Mouse (Mus musculus): Measurements from ENCODE around the gene Vat1. TPM values are rescaled to one million over a fixed set of nuclear protein-coding genes. Genes with fewer than 3 reads are reported as not detected.
"Not testable (repeated sequence)": the region's sequence is repeated elsewhere in the genome, so short reads cannot be mapped to it uniquely, and the experiment has no call there.

Vat1 gene
- polyA plus RNA-seq, 1 experiment from 2014 or later, result 37.5 TPM

GRCm38 (mm10) chr11:101450394-101450793 lies 15.6 kb downstream of the Vat1 start:
- Histone ChIP-seq H3K9me3 (replicated peaks) (no peaks in the 10 kb centered on the region), H3K4me3 (replicated peaks) (no peak overlapping the region), H3K27me3 (no peaks in the 10 kb centered on the region), H3K27ac (no peak overlapping the region), H3K4me1 (peaks cover 34% of the 10 kb centered on the region), H3K4me2 (no peak overlapping the region), H3K36me3 (peaks cover 12% of the 10 kb centered on the region), H3K9ac (no peak overlapping the region)
- no peak for ATAC-seq (replicated peaks; ENCODE audit: low FRiP score)
- 86% methylated on average over 3 of the region's 3 CpGs for WGBS

GRCm38 (mm10) chr11:101449596-101449995 lies 16.4 kb downstream of the Vat1 start:
- not testable (repeated sequence) for H3K9me3 ChIP-seq (replicated peaks); H3K27me3 ChIP-seq; H3K4me2 ChIP-seq; H3K27ac ChIP-seq; H3K4me3 ChIP-seq (replicated peaks); ATAC-seq (replicated peaks; ENCODE audit: low FRiP score); H3K9ac ChIP-seq
- Histone ChIP-seq H3K36me3 (peaks cover 20% of the 10 kb centered on the region), H3K4me1 (peaks cover 32% of the 10 kb centered on the region)
- WGBS, result 82% methylated on average over 4 of the region's 4 CpGs

- peak overlapping the region; percentile 53 for H3K4me2 ChIP-seq
- peak overlapping the region; percentile 23; the same call in 1 of the 2 replicates for H3K9ac ChIP-seq
- ATAC-seq (replicated peaks; ENCODE audit: low FRiP score), result no peak
- no peaks in the 10 kb centered on the region for H3K9me3 ChIP-seq (replicated peaks)
- no peaks in the 10 kb centered on the region for H3K27me3 ChIP-seq
- H3K4me1 ChIP-seq, result peaks cover 32% of the 10 kb centered on the region
- H3K36me3 ChIP-seq, result peaks cover 27% of the 10 kb centered on the region
- H3K4me3 ChIP-seq (replicated peaks), result peak overlapping the region; percentile 45
- WGBS, result 84% methylated on average over 4 of the region's 4 CpGs
- peak overlapping the region; percentile 59 for H3K27ac ChIP-seq
These were observed 17.1 kb downstream of the Vat1 start for GRCm38 (mm10) chr11:101448899-101449298.

GRCm38 (mm10) chr11:101448274-101448746 lies 17.7 kb downstream of the Vat1 start, which contains the start of gene Ifi35:
Gene Ifi35 (plus strand): TSS chr11:101448407.
- Histone ChIP-seq H3K4me1 (peaks cover 37% of the 10 kb centered on the region), H3K27ac (peak within 1 kb of the TSS; percentile 59), H3K4me3 (replicated peaks) (peak within 1 kb of the TSS; percentile 45), H3K4me2 (peak within 1 kb of the TSS; percentile 53), H3K27me3 (no peaks in the 10 kb centered on the region), H3K36me3 (peaks cover 33% of the 10 kb centered on the region), H3K9me3 (replicated peaks) (no peaks in the 10 kb centered on the region), H3K9ac (peak within 1 kb of the TSS; percentile 23)
- WGBS, result 20% methylated on average over 10 of the region's 10 CpGs
- peak; percentile 78 for ATAC-seq (replicated peaks; ENCODE audit: low FRiP score)

GRCm38 (mm10) chr11:101447786-101448185 lies 18.2 kb downstream of the Vat1 start:
- Histone ChIP-seq H3K4me1 (peaks cover 41% of the 10 kb centered on the region), H3K27me3 (no peaks in the 10 kb centered on the region), H3K4me2 (peak overlapping the region; percentile 53), H3K27ac (peak overlapping the region; percentile 59), H3K9ac (peak overlapping the region; percentile 23; the same call in 1 of the 2 replicates), H3K9me3 (replicated peaks) (no peaks in the 10 kb centered on the region), H3K36me3 (peaks cover 34% of the 10 kb centered on the region), H3K4me3 (replicated peaks) (peak overlapping the region; percentile 45; the same call in 1 of the 2 replicates)
- 76% methylated on average over 5 of the region's 5 CpGs for whole genome bisulfite sequencing
- no peak for ATAC-seq (replicated peaks; ENCODE audit: low FRiP score)

- not testable (repeated sequence) for H3K9ac ChIP-seq; H3K9me3 ChIP-seq (replicated peaks); ATAC-seq (replicated peaks; ENCODE audit: low FRiP score); H3K4me2 ChIP-seq; H3K27me3 ChIP-seq; H3K4me3 ChIP-seq (replicated peaks); H3K27ac ChIP-seq
- 89% methylated on average over 8 of the region's 8 CpGs for WGBS
- Histone ChIP-seq H3K36me3 (peaks cover 34% of the 10 kb centered on the region), H3K4me1 (peaks cover 38% of the 10 kb centered on the region)
These were observed 19.2 kb downstream of the Vat1 start for GRCm38 (mm10) chr11:101446860-101447259.

- H3K27me3 ChIP-seq, result no peaks in the 10 kb centered on the region
- H3K9me3 ChIP-seq (replicated peaks), result no peaks in the 10 kb centered on the region
- peaks cover 34% of the 10 kb centered on the region for H3K36me3 ChIP-seq
- H3K27ac ChIP-seq, result 0 out of 2 replicates have a peak overlapping the region, but pooled peaks have one; percentile 4
- WGBS, result 69% methylated on average over 1 of the region's 1 CpGs
- H3K9ac ChIP-seq, result no peak overlapping the region
- no peak overlapping the region for H3K4me3 ChIP-seq (replicated peaks)
- no peak for ATAC-seq (replicated peaks; ENCODE audit: low FRiP score)
- H3K4me2 ChIP-seq, result no peak overlapping the region
- H3K4me1 ChIP-seq, result peaks cover 38% of the 10 kb centered on the region
These were observed 19.7 kb downstream of the Vat1 start for GRCm38 (mm10) chr11:101446319-101446718.

GRCm38 (mm10) chr11:101442760-101443159 lies 23.3 kb downstream of the Vat1 start:
- peaks cover 34% of the 10 kb centered on the region for H3K36me3 ChIP-seq
- peak overlapping the region; percentile 93 for H3K27ac ChIP-seq
- H3K4me3 ChIP-seq (replicated peaks), result peak overlapping the region; percentile 87
- no peaks in the 10 kb centered on the region for H3K27me3 ChIP-seq
- no peaks in the 10 kb centered on the region for H3K9me3 ChIP-seq (replicated peaks)
- H3K9ac ChIP-seq, result peak overlapping the region; percentile 89
- peak overlapping the region; percentile 81 for H3K4me2 ChIP-seq
- ATAC-seq (replicated peaks; ENCODE audit: low FRiP score), result no peak
- peaks cover 26% of the 10 kb centered on the region for H3K4me1 ChIP-seq
- under 1% methylated on average over 14 of the region's 14 CpGs for WGBS

GRCm38 (mm10) chr11:101442127-101442693 lies 23.8 kb downstream of the Vat1 start, which contains the start of gene Rpl27:
Gene Rpl27 (plus strand): TSS chr11:101442298.
- peak within 1 kb of the TSS; percentile 89 for H3K9ac ChIP-seq
- peaks cover 34% of the 10 kb centered on the region for H3K36me3 ChIP-seq
- H3K27ac ChIP-seq, result peak within 1 kb of the TSS; percentile 93
- peak; percentile 98 for ATAC-seq (replicated peaks; ENCODE audit: low FRiP score)
- no peaks in the 10 kb centered on the region for H3K9me3 ChIP-seq (replicated peaks)
- WGBS, result 0% methylated on average over 42 of the region's 42 CpGs
- peak within 1 kb of the TSS; percentile 81 for H3K4me2 ChIP-seq
- H3K27me3 ChIP-seq, result no peaks in the 10 kb centered on the region
- peaks cover 21% of the 10 kb centered on the region for H3K4me1 ChIP-seq
- peak within 1 kb of the TSS; percentile 87 for H3K4me3 ChIP-seq (replicated peaks)

- H3K27me3 ChIP-seq; H3K9me3 ChIP-seq (replicated peaks); H3K9ac ChIP-seq; ATAC-seq (replicated peaks; ENCODE audit: low FRiP score); H3K27ac ChIP-seq: not testable (repeated sequence)
- H3K4me1 ChIP-seq, result peaks cover 21% of the 10 kb centered on the region
- H3K4me2 ChIP-seq, result peak overlapping the region; percentile 60
- 40% methylated on average over 15 of the region's 15 CpGs for WGBS
- peaks cover 30% of the 10 kb centered on the region for H3K36me3 ChIP-seq
- H3K4me3 ChIP-seq (replicated peaks), result peak overlapping the region; percentile 87
These were observed 24.4 kb downstream of the Vat1 start for GRCm38 (mm10) chr11:101441450-101442126.

GRCm38 (mm10) chr11:101438006-101438405 lies 28.0 kb downstream of the Vat1 start:
- H3K4me2 ChIP-seq; H3K4me1 ChIP-seq; H3K27me3 ChIP-seq; ATAC-seq (replicated peaks; ENCODE audit: low FRiP score); H3K27ac ChIP-seq; H3K9me3 ChIP-seq (replicated peaks); H3K4me3 ChIP-seq (replicated peaks); H3K9ac ChIP-seq: not testable (repeated sequence)
- 47% methylated on average over 3 of the region's 3 CpGs for WGBS
- H3K36me3 ChIP-seq, result peaks cover 31% of the 10 kb centered on the region

GRCm38 (mm10) chr11:101436916-101437315 lies 29.1 kb downstream of the Vat1 start:
- H3K36me3 ChIP-seq, result peaks cover 40% of the 10 kb centered on the region
- 0 out of 2 replicates have a peak, but pooled peaks cover 4% of the 10 kb centered on the region for H3K4me1 ChIP-seq
- ATAC-seq (replicated peaks; ENCODE audit: low FRiP score), result no peak
- H3K9ac ChIP-seq, result no peak overlapping the region
- H3K27me3 ChIP-seq, result no peaks in the 10 kb centered on the region
- WGBS, result 90% methylated on average over 4 of the region's 4 CpGs
- H3K9me3 ChIP-seq (replicated peaks), result no peaks in the 10 kb centered on the region
- no peak overlapping the region for H3K4me3 ChIP-seq (replicated peaks)
- H3K4me2 ChIP-seq, result no peak overlapping the region
- H3K27ac ChIP-seq, result no peak overlapping the region

Data from kidney, embryonic 15.5 days (tissue).